Mouse (Mus musculus) right cerebral cortex, postnatal 25 days (tissue): Measurements from ENCODE around the gene Tjap1.
A peak's percentile ranks its signal among the peaks of the same experiment; 100 is the strongest.

Source experiments
- DNase-seq: peaks from one replicate; pipeline ENCODE4 v3.0.0; 2022

Gene Tjap1

GRCm38 (mm10) chr17:46252571-46253451, 30.0 kb downstream of the Tjap1 start:
- no peak for DNase-seq

- DNase-seq = no peak
These were observed 31.7 kb downstream of the Tjap1 start for GRCm38 (mm10) chr17:46251174-46251573.

- no peak for DNase-seq
These were observed 34.7 kb downstream of the Tjap1 start for GRCm38 (mm10) chr17:46248189-46248522.

- peak; percentile 94 for DNase-seq
These were observed 35.2 kb downstream of the Tjap1 start, which contains the start of the genes Polr1c and Yipf3 for GRCm38 (mm10) chr17:46247512-46248188. Gene Polr1c (minus strand): TSS chr17:46248054. Gene Yipf3 (plus strand): TSS chr17:46248080.

GRCm38 (mm10) chr17:46244579-46244978, 38.2 kb downstream of the Tjap1 start:
- no peak for DNase-seq

GRCm38 (mm10) chr17:46243624-46244023, 39.2 kb downstream of the Tjap1 start:
- DNase-seq = no peak

- no peak for DNase-seq
These were observed 39.8 kb downstream of the Tjap1 start for GRCm38 (mm10) chr17:46242993-46243392.

GRCm38 (mm10) chr17:46242274-46242673, 40.6 kb downstream of the Tjap1 start:
- DNase-seq = no peak

- no peak for DNase-seq
These were observed 41.4 kb downstream of the Tjap1 start for GRCm38 (mm10) chr17:46241471-46241870.

- DNase-seq = no peak
These were observed 43.2 kb downstream of the Tjap1 start for GRCm38 (mm10) chr17:46239516-46240114.

- DNase-seq = no peak
These were observed 45.3 kb downstream of the Tjap1 start for GRCm38 (mm10) chr17:46237480-46237879.

GRCm38 (mm10) chr17:46237079-46237478, 45.7 kb downstream of the Tjap1 start:
- no peak for DNase-seq

- DNase-seq = no peak
These were observed 46.8 kb downstream of the Tjap1 start for GRCm38 (mm10) chr17:46236067-46236466.

GRCm38 (mm10) chr17:46227576-46227975, 55.2 kb downstream of the Tjap1 start:
- no peak for DNase-seq

- no peak for DNase-seq
These were observed 61.2 kb downstream of the Tjap1 start for GRCm38 (mm10) chr17:46221601-46222000.

- no peak for DNase-seq
These were observed 72.3 kb downstream of the Tjap1 start for GRCm38 (mm10) chr17:46210550-46210949.
